Mouse (Mus musculus) yolk sac, embryonic 10.5 days (tissue): Measurements from ENCODE around the gene Cxcr6.

Experiments used
- DNase-seq: peaks from one replicate; pipeline ENCODE4 v3.0.0-alpha.2; 2017; ENCODE audit warnings: low spot score

The Cxcr6 gene

DNA sequence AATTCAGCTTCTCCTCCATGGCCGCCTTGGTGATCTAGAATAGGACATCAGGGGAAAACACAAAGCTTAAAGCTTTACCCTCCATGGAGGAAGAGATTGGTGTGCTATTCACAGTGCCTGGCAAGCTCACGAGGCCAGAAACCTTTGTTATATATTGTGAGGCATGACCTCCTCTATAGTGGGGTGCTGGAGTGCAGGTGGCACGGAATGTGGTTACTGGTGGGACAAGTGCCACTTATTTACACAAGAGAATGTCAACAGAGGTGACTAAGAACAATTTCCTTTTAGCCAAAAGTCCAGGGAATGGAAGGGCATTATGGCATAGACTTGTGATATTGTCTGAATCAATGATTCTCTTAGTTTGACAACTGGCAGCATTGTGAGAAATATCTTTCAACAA is 20.4 kb downstream of the Cxcr6 start:
- DNase-seq: no peak

DNA sequence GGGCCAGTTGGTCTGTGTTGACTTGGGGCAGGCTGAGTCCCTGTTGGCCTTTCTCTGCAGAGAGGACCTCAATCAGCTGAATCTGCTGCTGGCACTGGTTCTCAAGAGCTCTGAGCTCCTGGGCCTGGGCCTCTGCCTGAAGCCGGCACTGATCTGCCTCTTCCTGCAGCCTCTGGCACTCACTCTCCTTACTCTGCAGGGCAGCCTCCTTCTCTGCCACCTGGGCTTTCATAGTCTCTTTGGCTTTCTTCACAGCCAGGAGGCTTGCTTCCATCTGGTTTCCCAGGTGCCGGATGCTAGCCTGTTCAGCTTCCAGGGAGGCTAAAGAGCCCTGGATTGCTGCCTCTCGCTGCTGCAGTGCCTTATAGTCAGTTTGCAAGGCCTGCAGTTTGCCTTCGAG is 22.6 kb downstream of the Cxcr6 start:
- DNase-seq: no peak

DNA sequence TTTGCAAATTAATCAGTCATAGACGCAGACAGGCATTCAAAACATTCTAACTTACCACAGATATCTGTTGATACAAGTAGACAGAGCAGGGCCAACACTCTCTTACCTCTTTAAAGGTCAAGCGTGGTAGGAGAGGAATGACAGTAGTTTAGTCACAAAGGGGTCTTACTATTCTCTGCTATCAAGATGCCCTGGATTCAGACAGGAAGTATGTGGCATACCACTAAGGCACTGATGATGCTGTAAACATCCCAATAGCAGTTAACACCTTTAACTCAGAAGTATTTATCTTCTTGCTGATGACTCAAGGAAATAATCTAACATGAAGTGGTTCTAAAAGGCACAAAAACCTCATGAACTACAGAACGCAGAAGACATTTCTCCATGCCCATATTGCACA is 29.6 kb downstream of the Cxcr6 start:
- DNase-seq: no peak

DNA sequence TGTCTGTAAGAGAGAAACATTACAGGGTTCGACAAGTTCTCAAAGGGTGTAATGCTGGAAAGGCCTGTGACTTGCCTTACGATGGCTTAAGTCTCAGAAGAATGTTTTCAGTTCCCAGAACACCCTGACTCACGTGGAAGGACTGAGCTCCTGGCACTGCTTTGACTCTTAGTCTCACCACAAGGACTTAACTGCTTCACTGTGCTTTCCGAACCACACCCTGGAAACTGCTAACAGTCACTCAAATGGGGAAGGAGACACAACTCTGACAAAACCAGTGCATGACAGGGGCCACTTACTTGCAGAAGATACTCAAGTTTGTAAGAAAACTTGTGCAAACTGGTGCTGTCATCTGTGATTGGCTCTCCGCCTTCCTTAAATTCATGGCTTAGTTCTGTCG is 34.0 kb downstream of the Cxcr6 start:
- no peak for DNase-seq

DNA sequence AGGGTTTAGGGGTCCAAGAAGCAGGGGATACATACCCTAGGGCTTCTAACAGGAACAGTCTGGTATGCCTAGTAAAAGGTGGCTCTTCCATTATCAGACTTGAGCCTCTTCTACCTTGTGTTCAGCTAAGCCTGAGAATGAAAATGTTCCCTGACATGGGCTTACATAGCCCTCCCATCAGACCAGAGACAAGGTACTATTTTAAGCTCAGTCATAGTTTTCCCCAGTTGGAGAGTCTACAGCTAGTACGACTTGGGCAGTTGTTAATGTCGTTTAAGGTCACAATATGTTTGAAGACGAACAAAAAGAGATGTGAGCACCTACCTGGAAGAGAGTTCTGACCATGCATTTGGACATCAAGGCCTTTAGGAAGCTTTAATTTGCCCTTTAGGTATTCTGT is 38.2 kb downstream of the Cxcr6 start:
- DNase-seq: no peak

DNA sequence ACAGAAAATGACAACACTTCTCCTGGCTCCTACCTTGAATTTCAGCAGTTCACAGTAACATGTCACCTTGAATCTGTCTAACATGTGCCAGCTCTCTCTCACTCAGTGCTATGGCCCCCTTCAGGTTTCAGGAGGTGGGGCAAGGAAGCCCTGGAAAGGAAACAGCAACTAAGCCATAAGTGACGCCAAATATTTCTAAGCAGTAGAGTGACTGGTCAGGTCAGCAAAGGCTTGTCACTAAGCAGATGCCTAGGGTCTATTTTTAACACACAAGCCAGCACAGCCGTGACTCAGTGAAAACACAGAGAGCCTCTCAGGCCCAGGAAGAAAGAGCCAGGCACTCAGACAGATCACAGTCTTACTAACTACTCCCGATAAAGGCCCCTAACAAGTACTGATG is 38.8 kb downstream of the Cxcr6 start:
- no peak for DNase-seq

DNA sequence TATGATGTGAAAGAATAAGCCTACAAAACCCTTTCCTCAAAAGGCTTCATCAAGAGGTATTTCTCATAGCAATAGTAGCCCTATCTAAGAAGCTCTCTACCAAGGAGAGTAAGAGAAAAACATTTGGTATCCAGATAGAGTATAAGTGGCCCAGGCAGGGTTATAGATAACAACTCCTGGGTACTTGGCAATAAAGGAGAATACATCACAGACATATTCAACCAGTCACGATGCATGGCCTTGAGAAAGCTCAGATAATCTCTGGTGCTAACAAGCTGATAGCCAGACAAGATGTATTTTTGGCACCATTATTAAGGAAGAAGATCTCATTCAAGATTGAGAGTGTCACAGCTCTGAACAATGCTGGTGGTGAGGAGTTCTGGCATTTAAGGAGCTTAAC is 40.2 kb downstream of the Cxcr6 start:
- DNase-seq: no peak

DNA sequence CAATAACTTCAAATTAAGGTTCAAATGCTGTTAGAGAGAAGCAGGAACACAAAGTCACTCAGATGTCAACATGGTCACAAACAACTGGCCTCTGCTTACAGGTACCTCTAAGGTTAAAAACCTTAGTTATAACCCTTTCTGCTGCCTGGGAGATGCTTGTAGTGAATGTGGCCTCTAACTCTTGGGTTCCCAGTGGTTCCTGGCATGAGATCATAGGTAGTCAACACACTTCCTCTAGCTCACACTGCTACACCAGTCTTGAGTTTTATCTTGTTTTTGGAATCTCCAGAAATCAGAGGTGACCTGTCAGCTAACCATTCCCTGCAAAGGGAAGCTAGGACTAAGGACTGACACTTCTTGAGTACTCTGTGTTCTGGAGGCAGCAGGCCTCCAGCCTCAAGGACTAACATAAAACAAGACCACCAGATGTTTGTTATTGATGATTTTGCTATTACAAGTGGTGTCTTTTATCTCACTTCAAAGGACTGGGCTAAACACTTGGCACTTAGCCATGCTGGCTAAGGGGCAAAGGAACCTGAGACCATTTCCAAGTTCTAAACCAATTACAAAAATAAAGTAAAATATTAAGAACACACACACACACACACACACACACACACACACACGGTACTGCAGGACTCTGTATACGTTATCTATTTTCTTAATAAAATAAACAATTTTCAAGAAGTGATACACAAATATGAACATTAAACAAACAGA is 43.9 kb downstream of the Cxcr6 start:
- no peak for DNase-seq

DNA sequence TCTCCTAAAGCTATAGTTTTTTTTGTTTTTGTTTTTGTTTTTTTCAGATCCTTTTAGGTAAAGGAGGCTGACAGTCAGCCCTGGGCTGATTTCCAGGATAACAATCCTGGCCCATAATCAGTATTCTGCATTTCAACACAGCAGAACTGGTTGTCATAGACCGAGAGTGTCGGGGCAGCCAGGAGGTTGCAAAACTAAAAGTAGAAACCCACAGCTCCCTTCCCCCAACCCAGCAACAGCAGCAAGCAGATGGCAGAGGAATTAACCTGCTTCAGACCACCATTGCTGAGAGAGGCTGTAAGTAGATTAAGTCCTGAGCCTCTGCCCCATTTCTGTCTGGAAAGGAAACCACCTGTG is 44.4 kb downstream of the Cxcr6 start:
- no peak for DNase-seq

DNA sequence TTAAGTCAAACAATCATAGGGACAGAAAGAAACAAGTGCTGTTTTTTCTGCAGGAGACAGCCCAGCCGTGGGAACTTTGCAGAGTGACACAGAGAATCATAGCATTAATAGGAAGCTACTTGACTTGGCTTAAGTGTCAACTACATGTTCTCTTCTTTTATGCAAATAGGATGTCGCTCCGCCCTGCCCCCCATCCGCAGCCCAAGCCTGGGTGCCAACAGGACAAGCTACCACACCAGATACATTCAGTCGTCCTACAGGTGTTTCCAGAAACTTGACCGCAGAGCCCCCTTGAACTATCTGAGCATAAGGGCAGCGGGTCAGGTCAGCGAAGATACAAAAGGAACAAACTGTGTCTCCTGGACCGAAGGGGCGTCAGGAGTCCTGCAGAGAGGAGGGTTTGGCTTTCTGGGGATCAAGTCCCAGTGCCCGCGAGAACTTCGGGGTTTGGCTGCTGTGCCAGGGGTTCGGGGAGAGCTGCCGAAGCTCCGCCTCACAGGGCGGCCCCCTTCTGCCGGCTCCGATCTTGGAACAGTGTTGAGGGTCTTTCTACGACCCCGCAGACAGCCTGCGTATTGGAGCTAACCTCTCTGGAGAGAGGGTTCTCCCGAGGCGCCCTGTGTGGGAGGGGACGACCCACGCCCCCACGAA is 44.9 kb downstream of the Cxcr6 start:
- DNase-seq: no peak

DNA sequence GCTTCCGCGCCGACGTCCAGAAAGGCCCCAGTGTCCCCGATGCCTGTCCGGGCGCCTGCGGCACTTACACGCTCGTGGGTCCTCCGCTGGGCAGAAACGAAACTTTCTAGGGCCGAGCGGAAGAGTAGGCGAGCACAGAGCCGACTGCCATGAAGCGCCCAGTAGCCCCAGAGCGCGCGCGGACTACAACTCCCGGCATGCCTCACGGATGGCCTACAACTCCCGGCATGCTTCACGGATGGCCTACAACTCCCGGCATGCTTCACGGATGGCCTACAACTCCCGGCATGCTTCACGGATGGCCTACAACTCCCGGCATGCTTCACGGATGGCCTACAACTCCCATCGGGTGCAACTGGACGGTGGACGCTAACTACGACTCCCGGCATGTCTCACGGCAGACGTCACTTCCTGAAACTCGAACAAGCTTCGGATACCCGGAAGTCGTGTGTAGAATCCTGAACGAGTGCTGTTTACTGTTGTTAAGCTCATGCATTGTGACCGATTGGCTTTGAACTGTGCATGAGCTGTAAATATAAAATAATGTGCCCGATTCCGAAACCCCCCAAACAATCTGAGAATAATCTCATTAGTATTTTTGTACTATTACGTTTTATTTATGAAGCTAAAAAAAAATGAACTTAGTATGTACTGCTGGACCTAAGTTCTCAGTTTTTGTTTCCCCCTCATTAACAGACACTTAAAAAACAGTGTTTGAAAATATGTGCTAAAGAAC is 45.6 kb downstream of the Cxcr6 start, which contains the start of gene Fyco1:
Gene Fyco1 (minus strand): TSS at position 187 of the 736 bp plus-strand sequence.
- DNase-seq: peak; percentile 91

DNA sequence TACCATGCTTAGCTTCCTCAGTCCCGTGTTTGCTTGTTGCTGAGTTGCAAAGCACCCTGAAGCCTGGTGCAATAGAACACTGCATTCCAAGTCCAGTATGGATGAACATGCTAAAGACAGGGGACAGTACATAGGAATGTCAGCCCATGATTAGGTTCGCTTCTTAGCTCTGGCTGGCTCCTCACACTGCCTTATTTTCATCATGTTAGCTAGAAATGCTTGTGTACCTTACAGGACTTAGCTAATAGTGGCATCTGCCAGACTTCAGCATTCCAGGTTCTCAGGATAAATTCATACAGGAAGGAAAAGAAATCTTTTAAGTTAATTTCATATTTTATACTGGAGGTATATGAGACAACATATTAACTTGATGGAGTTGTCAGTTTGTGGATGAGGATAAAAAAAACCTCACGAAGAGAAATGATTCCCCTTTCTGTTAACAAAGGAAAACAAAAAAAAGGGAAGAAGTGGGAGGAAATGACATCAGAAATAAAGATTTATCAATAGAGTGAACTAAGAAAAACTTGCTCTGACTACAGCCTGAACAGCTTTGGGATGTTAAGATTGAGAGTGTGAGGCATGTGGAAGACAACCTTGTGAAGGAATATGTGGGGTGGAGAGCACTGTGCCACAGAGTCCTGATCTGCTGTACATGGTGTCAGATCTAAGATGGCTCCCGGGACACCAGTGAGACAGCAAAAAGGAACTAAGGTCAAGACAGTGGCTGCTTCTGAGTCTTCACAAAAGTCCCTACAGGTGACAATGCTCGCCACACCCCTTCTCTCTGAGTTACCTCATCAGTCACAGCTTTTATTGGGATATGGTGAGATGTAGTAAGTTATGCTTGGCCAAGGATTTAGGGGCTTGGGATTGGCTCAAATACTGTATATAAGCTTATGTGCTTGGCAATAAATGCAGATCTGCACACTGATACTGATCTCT is 46.4 kb downstream of the Cxcr6 start:
- DNase-seq: no peak

DNA sequence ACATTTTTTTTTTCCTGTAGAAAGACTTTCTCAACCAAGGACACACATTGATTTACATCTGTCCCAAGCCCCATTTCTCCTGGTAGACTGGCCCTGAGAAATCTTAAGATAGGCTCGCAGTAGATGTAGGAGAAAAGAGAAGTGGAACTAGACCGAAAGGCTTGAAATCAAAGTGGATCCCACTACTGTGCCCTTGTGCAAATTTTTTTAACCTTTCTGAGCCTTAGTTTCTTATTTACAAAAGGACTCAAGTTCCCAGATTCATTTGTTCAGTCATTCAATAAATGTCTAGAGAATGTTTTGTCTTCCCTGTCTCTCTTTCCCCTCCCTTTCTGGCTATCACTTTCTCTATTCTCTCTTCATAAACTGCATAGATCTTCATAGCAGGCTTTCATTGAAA is 50.6 kb downstream of the Cxcr6 start:
- DNase-seq: no peak
